26 mouse cellular contexts compared by ENCODE assay signal in the genomic region with DNA sequence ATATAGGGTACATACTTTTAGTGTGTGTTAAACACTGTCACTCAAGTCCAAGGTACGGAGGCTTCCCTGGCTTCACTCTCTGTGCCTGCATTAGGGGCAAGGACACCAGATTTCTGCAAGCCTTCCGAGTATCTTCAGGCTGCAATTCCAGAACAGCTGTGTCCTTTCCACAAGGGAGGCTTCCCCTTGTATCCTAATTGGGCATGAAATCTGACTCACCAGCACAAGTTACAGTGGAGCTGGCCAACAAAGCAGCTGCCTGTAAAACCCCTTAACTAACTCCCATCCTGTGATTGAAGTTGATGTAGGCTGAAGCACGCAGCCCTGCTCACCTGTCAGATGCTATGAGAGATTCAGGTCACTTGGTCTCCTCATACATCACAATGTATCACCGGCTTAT. TPM values are rescaled to one million over a fixed set of nuclear protein-coding genes. Genes with fewer than 3 reads are reported as not detected.
DNase-seq lines count a peak whose midpoint lies in the region; ATAC-seq and TF ChIP-seq lines count a peak whose summit lies in the region.
"Had no signal": no experiment of that assay in that cellular context is flagged by ENCODE, and none has a peak within 500 bp of the region (broad histone marks: within the 10 kb centered on the region; RNA-seq: fewer than 3 reads in every experiment).

No protein-coding gene starts in this region.

- DNase-seq in embryonic facial prominence, embryonic 11.5 days (ENCODE audit: low spot score): peak; percentile 21
- no peak for DNase-seq in embryonic facial prominence, embryonic 10.5 days (ENCODE audit: low spot score)
- peak; percentile 67 for DNase-seq in kidney, postnatal 0 days (ENCODE audit: low spot score)
- DNase-seq in kidney, adult 2 months: no peak
- DNase-seq in urinary bladder, postnatal 14 days (ENCODE audit: low spot score): peak; percentile 5
- DNase-seq in urinary bladder, adult 2 months (ENCODE audit: low spot score): no peak
- DNase-seq in adipocyte (ENCODE audit: low spot score): no peak
- no peak for DNase-seq in adrenal gland, postnatal 36 days
- DNase-seq: cerebellum, adult 8-10 months; heart, postnatal 14 days; right cerebral cortex, adult 18-20 months had no signal

- H3K4me2 ChIP-seq in embryonic facial prominence, embryonic 11.5 days (ENCODE audit: low read depth, low read length): no peak overlapping the region
- no peak overlapping the region for H3K4me2 ChIP-seq in kidney, postnatal 0 days (ENCODE audit: low read length)
- H3K4me2 ChIP-seq: embryonic facial prominence, embryonic 13.5 days; forebrain, embryonic 15.5 days; heart, embryonic 12.5 days; hindbrain, embryonic 15.5 days; limb, embryonic 15.5 days; liver, embryonic 15.5 days had no signal

- H3K27ac ChIP-seq in embryonic facial prominence, embryonic 11.5 days (replicated peaks; ENCODE audit: low read depth, low read length): no peak overlapping the region
- H3K27ac ChIP-seq in embryonic facial prominence, embryonic 10.5 days (replicated peaks): no peak overlapping the region
- H3K27ac ChIP-seq in kidney, postnatal 0 days: no peak overlapping the region
- H3K27ac ChIP-seq in kidney, adult 2 months (ENCODE audit: insufficient read depth, low read depth, low read length): no peak overlapping the region
- H3K27ac ChIP-seq: embryonic facial prominence, embryonic 13.5 days; forebrain, embryonic 15.5 days; hindbrain, embryonic 15.5 days; limb, embryonic 15.5 days; liver, embryonic 15.5 days; stomach, postnatal 0 days had no signal

- no peaks in the 10 kb centered on the region for H3K27me3 ChIP-seq in embryonic facial prominence, embryonic 11.5 days (ENCODE audit: control insufficient read depth, insufficient read depth, low read length)
- no peaks in the 10 kb centered on the region for H3K27me3 ChIP-seq in embryonic facial prominence, embryonic 10.5 days (replicated peaks; ENCODE audit: low read depth, poor library complexity, severe bottlenecking)
- H3K27me3 ChIP-seq in kidney, postnatal 0 days (ENCODE audit: insufficient read depth, low read length): no peaks in the 10 kb centered on the region
- no peaks in the 10 kb centered on the region for H3K27me3 ChIP-seq in kidney, adult 2 months (replicated peaks; ENCODE audit: control insufficient read depth, insufficient read depth, low read length)
- H3K27me3 ChIP-seq: embryonic facial prominence, embryonic 13.5 days; forebrain, embryonic 15.5 days; heart, embryonic 12.5 days; hindbrain, embryonic 15.5 days; limb, embryonic 15.5 days; liver, embryonic 15.5 days had no signal

- no peak for ATAC-seq in embryonic facial prominence, embryonic 11.5 days (replicated peaks; ENCODE audit: insufficient number of reproducible peaks, low FRiP score, low TSS enrichment, low read depth)
- no peak for ATAC-seq in kidney, postnatal 0 days (replicated peaks; ENCODE audit: low FRiP score, low read depth)
- ATAC-seq: forebrain, embryonic 15.5 days; intestine, postnatal 0 days; lung, postnatal 0 days had no signal

- no peaks in the 10 kb centered on the region for H3K36me3 ChIP-seq in embryonic facial prominence, embryonic 11.5 days (replicated peaks; ENCODE audit: control insufficient read depth, insufficient read depth, low read depth, low read length)
- no peaks in the 10 kb centered on the region for H3K36me3 ChIP-seq in embryonic facial prominence, embryonic 10.5 days (replicated peaks)
- H3K36me3 ChIP-seq in kidney, postnatal 0 days (ENCODE audit: insufficient read depth, low read length): no peaks in the 10 kb centered on the region
- H3K36me3 ChIP-seq in kidney, adult 2 months (ENCODE audit: control insufficient read depth, insufficient read depth, low read length): no peaks in the 10 kb centered on the region
- H3K36me3 ChIP-seq: embryonic facial prominence, embryonic 13.5 days; forebrain, embryonic 15.5 days; heart, embryonic 12.5 days; hindbrain, embryonic 15.5 days; limb, embryonic 15.5 days; liver, embryonic 15.5 days had no signal

- TF ChIP-seq POLR2A in kidney, adult 2 months (IDR thresholded peaks at IDR 0.05; ENCODE audit: low read depth, low read length): no peak

- no peak overlapping the region for H3K9ac ChIP-seq in embryonic facial prominence, embryonic 11.5 days (replicated peaks; ENCODE audit: low read length)
- no peak overlapping the region for H3K9ac ChIP-seq in kidney, postnatal 0 days (ENCODE audit: low read depth, low read length)
- H3K9ac ChIP-seq: embryonic facial prominence, embryonic 13.5 days; forebrain, embryonic 15.5 days; heart, embryonic 12.5 days; hindbrain, embryonic 15.5 days; limb, embryonic 15.5 days; liver, embryonic 15.5 days had no signal

- H3K9me3 ChIP-seq in embryonic facial prominence, embryonic 11.5 days (replicated peaks; ENCODE audit: control insufficient read depth, low read length): no peaks in the 10 kb centered on the region
- H3K9me3 ChIP-seq in embryonic facial prominence, embryonic 10.5 days: no peaks in the 10 kb centered on the region
- H3K9me3 ChIP-seq in kidney, postnatal 0 days (replicated peaks; ENCODE audit: low read length): no peaks in the 10 kb centered on the region
- H3K9me3 ChIP-seq: embryonic facial prominence, embryonic 13.5 days; forebrain, embryonic 15.5 days; heart, embryonic 12.5 days; hindbrain, embryonic 15.5 days; limb, embryonic 15.5 days; liver, embryonic 15.5 days had no signal

- WGBS in embryonic facial prominence, embryonic 11.5 days: 50% methylated on average over 4 of the region's 4 CpGs
- 62% methylated on average over 4 of the region's 4 CpGs for WGBS in embryonic facial prominence, embryonic 10.5 days
- 30% methylated on average over 4 of the region's 4 CpGs for WGBS in kidney, postnatal 0 days
- 37% methylated on average over 4 of the region's 4 CpGs for WGBS in kidney, adult 2 months

- no peak overlapping the region for H3K4me3 ChIP-seq in embryonic facial prominence, embryonic 11.5 days (ENCODE audit: low read depth, low read length)
- H3K4me3 ChIP-seq in embryonic facial prominence, embryonic 10.5 days: no peak overlapping the region
- no peak overlapping the region for H3K4me3 ChIP-seq in kidney, postnatal 0 days (replicated peaks; ENCODE audit: low read depth, low read length)
- no peak overlapping the region for H3K4me3 ChIP-seq in kidney, adult 2 months (ENCODE audit: insufficient read depth, low read depth, low read length)
- H3K4me3 ChIP-seq: embryonic facial prominence, embryonic 13.5 days; forebrain, embryonic 15.5 days; heart, embryonic 12.5 days; hindbrain, embryonic 15.5 days; limb, embryonic 15.5 days; liver, embryonic 15.5 days had no signal

- H3K4me1 ChIP-seq in embryonic facial prominence, embryonic 11.5 days (ENCODE audit: control insufficient read depth, insufficient read depth, low read length): no peaks in the 10 kb centered on the region
- H3K4me1 ChIP-seq in embryonic facial prominence, embryonic 10.5 days: peaks cover 15% of the 10 kb centered on the region
- no peaks in the 10 kb centered on the region for H3K4me1 ChIP-seq in kidney, postnatal 0 days (replicated peaks; ENCODE audit: insufficient read depth, low read length)
- H3K4me1 ChIP-seq in kidney, adult 2 months (ENCODE audit: control insufficient read depth, insufficient read depth, low read length): 0 out of 2 replicates have a peak, but pooled peaks cover 3% of the 10 kb centered on the region
- H3K4me1 ChIP-seq: embryonic facial prominence, embryonic 13.5 days; forebrain, embryonic 15.5 days; hindbrain, embryonic 15.5 days; liver, embryonic 15.5 days had no signal

- TF ChIP-seq CTCF in kidney, postnatal 0 days (IDR thresholded peaks at IDR 0.05; ENCODE audit: low read depth): no peak
- TF ChIP-seq CTCF in kidney, adult 2 months (conservative IDR thresholded peaks at IDR 0.05; ENCODE audit: insufficient read depth, insufficient read length, low read depth, low read length): no peak

RNA-seq across cellular contexts. Expression of a gene that starts 3.6 kb away (rescaled TPM):
- 0.08 and 0.21 TPM in 2 replicates for polyA plus RNA-seq in embryonic facial prominence, embryonic 11.5 days (2014; fragmentation: Nextera tagmentation; extraction: Ambion mirVana)
- not detected in 2 replicates for polyA plus RNA-seq in embryonic facial prominence, embryonic 10.5 days (2016; fragmentation: Nextera tagmentation; extraction: Ambion mirVana)
- polyA plus RNA-seq in kidney, postnatal 0 days (2015; fragmentation: Nextera tagmentation; extraction: Ambion mirVana): not detected in 2 replicates
- 0.03 TPM in 1 of 2 replicates, not detected in the other for polyA plus RNA-seq in kidney, adult 2 months (2012; rRNA removed)
- not detected in 2 replicates for polyA plus RNA-seq in urinary bladder, adult 2 months (2012; rRNA removed)
- total RNA-seq in adrenal gland, postnatal 36 days (2021): not detected
- total RNA-seq: adrenal gland, postnatal 4 days; granulocyte monocyte progenitor cell, adult 5-6 weeks; heart, postnatal 14 days; layer of hippocampus, postnatal 10 days; left cerebral cortex, postnatal 10 days had no signal
- polyA plus RNA-seq: forebrain, embryonic 15.5 days; heart, embryonic 12.5 days; intestine, postnatal 0 days; large intestine, adult 2 months; liver, embryonic 15.5 days; lung, postnatal 0 days; neural tube, embryonic 11.5 days had no signal

Comparison
In these comparisons a context has a peak if more than half of its experiments do, and no peak if none do; other contexts are left out.
1. DNase-seq: peak in embryonic facial prominence, embryonic 11.5 days (single experiment), kidney, postnatal 0 days (single experiment) and urinary bladder, postnatal 14 days (single experiment); none in embryonic facial prominence, embryonic 10.5 days (single experiment), kidney, adult 2 months (single experiment), urinary bladder, adult 2 months (single experiment), adipocyte (single experiment) and adrenal gland, postnatal 36 days (0 of 2).